Mouse (Mus musculus) spleen, adult 2 months (tissue): ENCODE results near the gene Gatad2a. TPM values are rescaled to one million over a fixed set of nuclear protein-coding genes. Genes with fewer than 3 reads are reported as not detected.
A peak's percentile ranks its signal among the peaks of the same experiment; 100 is the strongest.
"Not testable (repeated sequence)": the region's sequence is repeated elsewhere in the genome, so short reads cannot be mapped to it uniquely, and the experiment has no call there.

Experiments used
- DNase-seq, 2 experiments: peaks; one replicate each; pipeline versions ENCODE4 v3.0.0 to v3.0.0-alpha.2; 2012 to 2021; ENCODE audit warnings: low spot score in 2 of 2, low read depth in 1 of 2
- H3K27ac ChIP-seq: fragments of 200-500 bp; 2 replicates; pipeline ENCODE4 v1.5.1; 2012; ENCODE audit warnings: low read length, inconsistent platforms; ENCODE audit not compliant: insufficient read depth
- H3K27me3 ChIP-seq: fragments of 200-500 bp; 2 replicates; pipeline ENCODE4 v1.6.1; 2012; ENCODE audit warnings: mild to moderate bottlenecking, moderate library complexity, low read length, inconsistent platforms; ENCODE audit not compliant: control insufficient read depth, insufficient read depth
- H3K36me3 ChIP-seq: fragments of 200-500 bp; 2 replicates; pipeline ENCODE4 v1.6.1; 2012; ENCODE audit warnings: mild to moderate bottlenecking, low read length, inconsistent platforms; ENCODE audit not compliant: control insufficient read depth, insufficient read depth
- H3K4me1 ChIP-seq: fragments of 200-500 bp; 2 replicates; pipeline ENCODE4 v1.6.1; 2011; ENCODE audit warnings: inconsistent platforms; ENCODE audit not compliant: control insufficient read depth, insufficient read depth, insufficient read length
- H3K4me3 ChIP-seq: fragments of 200-500 bp; 2 replicates; pipeline ENCODE4 v1.5.1; 2011; ENCODE audit warnings: mild to moderate bottlenecking, inconsistent platforms; ENCODE audit not compliant: insufficient read depth, insufficient read length; ENCODE audit errors: extremely low read depth
- CTCF ChIP-seq: fragments of 200-500 bp; IDR thresholded peaks from 2 replicates; pipeline ENCODE4 v1.5.1; 2011; ENCODE audit warnings: mild to moderate bottlenecking, inconsistent platforms; ENCODE audit not compliant: insufficient read depth, insufficient read length, insufficient replicate concordance; ENCODE audit errors: extremely low read depth
- POLR2A ChIP-seq: fragments of 200-500 bp; IDR thresholded peaks from 2 replicates; pipeline ENCODE4 v1.6.1; 2011; ENCODE audit warnings: low read depth, low read length, inconsistent platforms
- WGBS: fragments of 180-500 bp; shearing (Covaris S2); methylation state at CpG from one replicate; pipeline ENCODE4 v1.1.7; 2018; 5-methylcytosine and 5-hydroxymethylcytosine counted together
- polyA plus RNA-seq: library from polyadenylated mRNA; depleted of rRNA; stranded (reverse); fragments of >200 nt; gene quantifications from 2 replicates; pipeline ENCODE4 v1.2.3, GENCODE M21; 2012

Gatad2a gene
- polyA plus RNA-seq, 1 experiment: 45.8 TPM

GRCm38 (mm10) chr8:69995422-69995775 is 785 bp downstream of the Gatad2a start:
- DNase-seq: no peak
- 0% methylated on average over 7 of the region's 7 CpGs for WGBS
- H3K36me3 ChIP-seq: no peaks in the 10 kb centered on the region
- H3K4me3 ChIP-seq: peak overlapping the region; percentile 83
- TF ChIP-seq POLR2A: no peak
- TF ChIP-seq CTCF: no peak
- no peaks in the 10 kb centered on the region for H3K27me3 ChIP-seq
- peak overlapping the region; percentile 90 for H3K27ac ChIP-seq
- H3K4me1 ChIP-seq: peaks cover 8% of the 10 kb centered on the region; the same call in 1 of the 2 replicates

- not testable (repeated sequence) for H3K27me3 ChIP-seq, H3K27ac ChIP-seq, H3K4me1 ChIP-seq, H3K36me3 ChIP-seq, H3K4me3 ChIP-seq, DNase-seq
- 97% methylated on average over 5 of the region's 7 CpGs for WGBS
These were observed 7.2 kb downstream of the Gatad2a start for GRCm38 (mm10) chr8:69988936-69989335.

GRCm38 (mm10) chr8:69987744-69988143 is 8.4 kb downstream of the Gatad2a start:
- DNase-seq: no peak
- H3K4me3 ChIP-seq: no peak overlapping the region
- H3K27me3 ChIP-seq: no peaks in the 10 kb centered on the region
- TF ChIP-seq POLR2A: no peak
- TF ChIP-seq CTCF: no peak
- no peak overlapping the region for H3K27ac ChIP-seq
- no peaks in the 10 kb centered on the region for H3K36me3 ChIP-seq
- no peaks in the 10 kb centered on the region; the same call in 1 of the 2 replicates for H3K4me1 ChIP-seq

GRCm38 (mm10) chr8:69984876-69985553 is 11.2 kb downstream of the Gatad2a start:
- Histone ChIP-seq H3K27ac (peak overlapping the region; percentile 11), H3K4me3 (no peak overlapping the region), H3K36me3 (no peaks in the 10 kb centered on the region), H3K4me1 (no peaks in the 10 kb centered on the region), H3K27me3 (no peaks in the 10 kb centered on the region)
- no peak for DNase-seq
- TF ChIP-seq POLR2A (no peak), CTCF (no peak)
- 46% methylated on average over 2 of the region's 2 CpGs for WGBS

- Histone ChIP-seq H3K4me1 (peaks cover 4% of the 10 kb centered on the region; the same call in 1 of the 2 replicates), H3K36me3 (no peaks in the 10 kb centered on the region), H3K4me3 (no peak overlapping the region), H3K27me3 (no peaks in the 10 kb centered on the region; the same call in 1 of the 2 replicates), H3K27ac (no peak overlapping the region)
- WGBS: 95% methylated on average over 4 of the region's 4 CpGs
- no peak for TF ChIP-seq CTCF
- no peak for TF ChIP-seq POLR2A
- no peak for DNase-seq
These were observed 17.7 kb downstream of the Gatad2a start for GRCm38 (mm10) chr8:69978456-69978855.

- TF ChIP-seq POLR2A (no peak), CTCF (no peak)
- 52% methylated on average over 5 of the region's 5 CpGs for WGBS
- no peak for DNase-seq
- no peaks in the 10 kb centered on the region for H3K36me3 ChIP-seq
- peaks cover 16% of the 10 kb centered on the region for H3K4me1 ChIP-seq
- H3K27ac ChIP-seq: peak overlapping the region; percentile 69
- H3K27me3 ChIP-seq: no peaks in the 10 kb centered on the region; the same call in 1 of the 2 replicates
- peak overlapping the region; percentile 96 for H3K4me3 ChIP-seq
These were observed 21.4 kb downstream of the Gatad2a start for GRCm38 (mm10) chr8:69974806-69975205.

DNA sequence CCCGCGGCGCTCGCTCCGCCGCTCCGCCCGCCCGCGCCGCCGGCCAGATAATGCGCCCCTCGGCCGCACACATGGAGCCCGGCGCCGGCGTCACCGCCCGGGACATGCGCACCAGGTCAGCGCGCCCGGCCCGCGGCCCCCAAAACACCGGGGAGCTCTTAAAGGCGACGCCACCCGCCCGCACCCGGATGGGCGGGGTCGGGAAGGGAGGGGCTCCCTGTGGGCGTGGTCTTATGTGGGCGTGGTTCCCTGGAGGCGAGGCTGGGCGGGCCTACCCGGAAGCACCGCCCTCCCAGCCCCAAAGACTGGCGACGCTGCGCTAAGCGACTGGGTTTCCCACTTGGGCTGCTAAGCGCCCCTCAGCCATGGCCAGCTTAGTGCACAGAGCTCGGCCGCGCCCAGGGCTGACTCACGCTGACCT is 22.0 kb downstream of the Gatad2a start:
- peak overlapping the region; percentile 96 for H3K4me3 ChIP-seq
- no peaks in the 10 kb centered on the region for H3K36me3 ChIP-seq
- H3K4me1 ChIP-seq: peaks cover 16% of the 10 kb centered on the region
- WGBS: under 1% methylated on average over 48 of the region's 50 CpGs
- DNase-seq: peak; percentile 81 to 96
- peak overlapping the region; percentile 69 for H3K27ac ChIP-seq
- TF ChIP-seq POLR2A (no peak), CTCF (no peak)
- no peaks in the 10 kb centered on the region; the same call in 1 of the 2 replicates for H3K27me3 ChIP-seq
